Mouse (Mus musculus) ES-E14 (cell line): ENCODE measurements at regions not wholly inside any gene's neighbourhood (a gene's known extent, or its start where the extent isn't known, plus 50 kb on each side); places are given as distances from the start of the nearest gene placed in this dataset.

Experiments used
- CHD2 ChIP-seq: IDR thresholded peaks from 2 replicates; pipeline ENCODE4 v1.6.1; 2014; ENCODE audit warnings: mild to moderate bottlenecking, low read depth, low read length, inconsistent platforms
- HCFC1 ChIP-seq: IDR thresholded peaks from 2 replicates; pipeline ENCODE4 v1.6.1; 2012; ENCODE audit warnings: low read length, inconsistent platforms, borderline replicate concordance; ENCODE audit not compliant: insufficient read depth
- MAFK ChIP-seq: IDR thresholded peaks from 2 replicates; pipeline ENCODE4 v1.6.1; 2014; ENCODE audit warnings: mild to moderate bottlenecking, low read depth, low read length, inconsistent platforms; ENCODE audit not compliant: insufficient read depth
- ZNF384 ChIP-seq: IDR thresholded peaks from 2 replicates; pipeline ENCODE4 v1.6.1; 2012; ENCODE audit warnings: low read depth, low read length, inconsistent platforms

GRCm38 (mm10) chr9:120739199-120739952, 168.1 kb downstream of the Rpl14 start:
- TF ChIP-seq CHD2 (no peak), MAFK (no peak), HCFC1 (no peak), ZNF384 (no peak)
